ENCODE assay signal across 10 mouse cellular contexts in genomic region chr4:82531977-82532376, GRCm38 (mm10).
DNase-seq lines count a peak whose midpoint lies in the region; ATAC-seq and TF ChIP-seq lines count a peak whose summit lies in the region.
"Had no signal": no experiment of that assay in that cellular context is flagged by ENCODE, and none has a peak within 500 bp of the region (broad histone marks: within the 10 kb centered on the region; RNA-seq: fewer than 3 reads in every experiment).

No protein-coding gene starts in this region.

- H3K4me3 ChIP-seq in liver, adult 2 months (ENCODE audit: insufficient read depth, low read depth, low read length): no peak overlapping the region
- H3K4me3 ChIP-seq in liver, postnatal 0 days (ENCODE audit: low read depth, low read length): no peak overlapping the region
- no peak overlapping the region for H3K4me3 ChIP-seq in forebrain, embryonic 14.5 days (ENCODE audit: low read depth, low read length)
- H3K4me3 ChIP-seq in intestine, embryonic 15.5 days (replicated peaks): no peak overlapping the region
- H3K4me3 ChIP-seq in olfactory bulb, adult 2 months (ENCODE audit: insufficient read depth, low read depth, low read length): no peak overlapping the region

- DNase-seq in liver, adult 2 months (ENCODE audit: extremely low read depth, low read depth, low spot score): no peak
- no peak for DNase-seq in liver, postnatal 0 days
- DNase-seq in forebrain, embryonic 14.5 days (ENCODE audit: low spot score): peak; percentile 34
- no peak for DNase-seq in adrenal gland, postnatal 10 days
- DNase-seq in adrenal gland, adult (ENCODE audit: inconsistent age in 2 of 2, low spot score in 1 of 2): no peak
- DNase-seq: kidney, adult 18-20 months; thymus, postnatal 25 days had no signal

- no peak for ATAC-seq in liver, postnatal 0 days
- ATAC-seq in forebrain, embryonic 14.5 days: peak; percentile 18; the same call in 1 of the 2 replicates
- no peak for ATAC-seq in intestine, embryonic 15.5 days

- no peaks in the 10 kb centered on the region; the same call in 1 of the 2 replicates for H3K79me2 ChIP-seq in liver, adult 2 months (ENCODE audit: control insufficient read depth, insufficient read depth, low read length)

- H3K4me1 ChIP-seq in liver, adult 2 months (ENCODE audit: control insufficient read depth, insufficient read depth, low read length): peaks cover 25% of the 10 kb centered on the region
- peaks cover 12% of the 10 kb centered on the region; the same call in 1 of the 2 replicates for H3K4me1 ChIP-seq in liver, postnatal 0 days (ENCODE audit: insufficient read depth)
- H3K4me1 ChIP-seq in forebrain, embryonic 14.5 days (ENCODE audit: control insufficient read depth, insufficient read depth, low read length): peaks cover 50% of the 10 kb centered on the region
- peaks cover 15% of the 10 kb centered on the region for H3K4me1 ChIP-seq in intestine, embryonic 15.5 days (replicated peaks)
- H3K4me1 ChIP-seq in olfactory bulb, adult 2 months (ENCODE audit: control insufficient read depth, insufficient read depth, low read length): peaks cover 12% of the 10 kb centered on the region

- H3K4me2 ChIP-seq in liver, postnatal 0 days (ENCODE audit: low read depth, low read length): no peak overlapping the region
- H3K4me2 ChIP-seq in forebrain, embryonic 14.5 days (ENCODE audit: low read length): peak overlapping the region; percentile 32
- 0 out of 2 replicates have a peak overlapping the region, but pooled peaks have one; percentile 26 for H3K4me2 ChIP-seq in intestine, embryonic 15.5 days (replicated peaks)

- no peak for TF ChIP-seq EP300 in liver, postnatal 0 days (IDR thresholded peaks at IDR 0.05; ENCODE audit: low read depth)

- no peaks in the 10 kb centered on the region for H3K9me3 ChIP-seq in liver, postnatal 0 days (ENCODE audit: low read length)
- no peaks in the 10 kb centered on the region for H3K9me3 ChIP-seq in forebrain, embryonic 14.5 days (replicated peaks; ENCODE audit: control insufficient read depth, low read length)
- no peaks in the 10 kb centered on the region for H3K9me3 ChIP-seq in intestine, embryonic 15.5 days

- TF ChIP-seq POLR2A in liver, adult 2 months (IDR thresholded peaks at IDR 0.05; ENCODE audit: extremely low read depth, insufficient read depth, low read length): no peak
- no peak for TF ChIP-seq POLR2A in olfactory bulb, adult 2 months (IDR thresholded peaks at IDR 0.05; ENCODE audit: insufficient read depth, low read depth, low read length)

- peak overlapping the region; percentile 19 for H3K27ac ChIP-seq in liver, adult 2 months (replicated peaks; ENCODE audit: insufficient read depth, low read depth, low read length)
- H3K27ac ChIP-seq in liver, postnatal 0 days (ENCODE audit: low read depth): no peak overlapping the region
- H3K27ac ChIP-seq in forebrain, embryonic 14.5 days (ENCODE audit: low read depth, low read length): peak overlapping the region; percentile 96
- 0 out of 2 replicates have a peak overlapping the region, but pooled peaks have one; percentile 48 for H3K27ac ChIP-seq in intestine, embryonic 15.5 days
- H3K27ac ChIP-seq in olfactory bulb, adult 2 months (ENCODE audit: insufficient read depth, low read depth, low read length): peak overlapping the region; percentile 64
- H3K27ac ChIP-seq: liver, embryonic 14.5 days had no signal

- H3K9ac ChIP-seq in liver, adult 2 months (ENCODE audit: low read depth, low read length): no peak overlapping the region
- no peak overlapping the region for H3K9ac ChIP-seq in liver, postnatal 0 days (replicated peaks)
- peak overlapping the region; percentile 58 for H3K9ac ChIP-seq in forebrain, embryonic 14.5 days (ENCODE audit: low read length)
- no peak overlapping the region for H3K9ac ChIP-seq in intestine, embryonic 15.5 days
- H3K9ac ChIP-seq: liver, embryonic 14.5 days had no signal

- no peak for TF ChIP-seq CTCF in liver, adult 2 months (IDR thresholded peaks at IDR 0.05; ENCODE audit: low read depth, low read length)
- TF ChIP-seq CTCF in liver, postnatal 0 days (IDR thresholded peaks at IDR 0.05; ENCODE audit: low read depth): no peak
- TF ChIP-seq CTCF in olfactory bulb, adult 2 months (IDR thresholded peaks at IDR 0.05; ENCODE audit: insufficient read depth, low read depth, low read length): no peak

- 63% methylated on average over 5 of the region's 5 CpGs for WGBS in liver, adult 2 months
- 49% methylated on average over 5 of the region's 5 CpGs for WGBS in liver, postnatal 0 days (ENCODE audit: insufficient replicate concordance)
- 28% methylated on average over 5 of the region's 5 CpGs for WGBS in forebrain, embryonic 14.5 days
- WGBS in intestine, embryonic 15.5 days: 51% methylated on average over 5 of the region's 5 CpGs
- WGBS in olfactory bulb, adult 2 months: 61% methylated on average over 5 of the region's 5 CpGs

- no peaks in the 10 kb centered on the region for H3K36me3 ChIP-seq in liver, adult 2 months (ENCODE audit: control insufficient read depth, insufficient read depth, low read length)
- H3K36me3 ChIP-seq in liver, postnatal 0 days (replicated peaks; ENCODE audit: insufficient read depth, low read length): no peaks in the 10 kb centered on the region
- no peaks in the 10 kb centered on the region for H3K36me3 ChIP-seq in forebrain, embryonic 14.5 days (ENCODE audit: control insufficient read depth, insufficient read depth, low read length)
- no peaks in the 10 kb centered on the region for H3K36me3 ChIP-seq in intestine, embryonic 15.5 days

- no peaks in the 10 kb centered on the region for H3K27me3 ChIP-seq in liver, adult 2 months (ENCODE audit: control insufficient read depth, insufficient read depth, low read length)
- peaks cover 5% of the 10 kb centered on the region; the same call in 1 of the 2 replicates for H3K27me3 ChIP-seq in liver, postnatal 0 days (ENCODE audit: insufficient read depth, low read length)
- H3K27me3 ChIP-seq in forebrain, embryonic 14.5 days (replicated peaks; ENCODE audit: control insufficient read depth, insufficient read depth, low read length): 0 out of 2 replicates have a peak, but pooled peaks cover 13% of the 10 kb centered on the region
- H3K27me3 ChIP-seq in intestine, embryonic 15.5 days (replicated peaks): 0 out of 2 replicates have a peak, but pooled peaks cover 7% of the 10 kb centered on the region
